ENCODE assay signal across 30 mouse cellular contexts in the genomic region with DNA sequence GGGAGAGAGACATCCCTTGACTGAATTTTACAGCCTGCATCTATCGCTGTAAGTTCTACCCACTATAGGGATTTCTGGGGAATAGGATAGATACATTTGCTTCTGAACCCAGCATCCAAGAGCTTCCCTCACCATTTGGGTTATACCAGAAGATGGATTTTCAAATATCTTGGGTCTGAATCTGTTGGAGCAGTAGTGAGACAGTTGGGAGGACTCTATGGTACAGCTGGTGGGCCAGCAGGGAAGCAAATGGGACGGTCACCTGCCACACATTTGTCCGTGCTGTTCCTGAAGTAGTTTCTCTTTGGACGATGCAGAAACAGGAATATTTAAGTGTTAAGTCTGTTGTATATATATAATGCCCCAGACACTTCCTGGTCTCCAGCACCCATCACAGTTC. TPM values are rescaled to one million over a fixed set of nuclear protein-coding genes. Genes with fewer than 3 reads are reported as not detected.
DNase-seq lines count a peak whose midpoint lies in the region; ATAC-seq lines count a peak whose summit lies in the region.
"Had no signal": no experiment of that assay in that cellular context is flagged by ENCODE, and none has a peak within 500 bp of the region (broad histone marks: within the 10 kb centered on the region; RNA-seq: fewer than 3 reads in every experiment).

No protein-coding gene starts in this region.

- no peak overlapping the region for H3K9ac ChIP-seq in forebrain, embryonic 15.5 days (replicated peaks)
- no peak overlapping the region for H3K9ac ChIP-seq in forebrain, embryonic 12.5 days
- H3K9ac ChIP-seq: embryonic facial prominence, embryonic 12.5 days; forebrain, embryonic 13.5 days; heart, embryonic 12.5 days; hindbrain, embryonic 14.5 days; limb, embryonic 12.5 days; liver, embryonic 15.5 days; lung, embryonic 14.5 days; neural tube, embryonic 12.5 days; stomach, embryonic 15.5 days had no signal

- H3K27me3 ChIP-seq in forebrain, embryonic 15.5 days = no peaks in the 10 kb centered on the region
- H3K27me3 ChIP-seq in forebrain, embryonic 12.5 days = no peaks in the 10 kb centered on the region
- H3K27me3 ChIP-seq: embryonic facial prominence, embryonic 12.5 days; forebrain, embryonic 13.5 days; limb, embryonic 12.5 days; liver, embryonic 15.5 days; neural tube, embryonic 12.5 days; Patski; stomach, embryonic 15.5 days had no signal

- no peaks in the 10 kb centered on the region for H3K9me3 ChIP-seq in forebrain, embryonic 15.5 days
- H3K9me3 ChIP-seq in forebrain, embryonic 12.5 days = no peaks in the 10 kb centered on the region
- H3K9me3 ChIP-seq: embryonic facial prominence, embryonic 12.5 days; liver, embryonic 15.5 days; neural tube, embryonic 12.5 days; stomach, embryonic 15.5 days had no signal

- no peak overlapping the region for H3K4me2 ChIP-seq in forebrain, embryonic 15.5 days (replicated peaks)
- no peak overlapping the region for H3K4me2 ChIP-seq in forebrain, embryonic 12.5 days
- H3K4me2 ChIP-seq: embryonic facial prominence, embryonic 12.5 days; forebrain, embryonic 13.5 days; heart, embryonic 12.5 days; hindbrain, embryonic 14.5 days; limb, embryonic 12.5 days; liver, embryonic 15.5 days; lung, embryonic 14.5 days; neural tube, embryonic 12.5 days; stomach, embryonic 15.5 days had no signal

- H3K4me1 ChIP-seq in forebrain, embryonic 15.5 days = peaks cover 13% of the 10 kb centered on the region
- H3K4me1 ChIP-seq in forebrain, embryonic 12.5 days = no peaks in the 10 kb centered on the region; the same call in 1 of the 2 replicates
- H3K4me1 ChIP-seq: heart, embryonic 12.5 days; liver, embryonic 15.5 days; midbrain, embryonic 10.5 days; neural tube, embryonic 12.5 days had no signal

- no peak for ATAC-seq in forebrain, embryonic 15.5 days (replicated peaks)
- no peak for ATAC-seq in forebrain, embryonic 12.5 days (ENCODE audit: low FRiP score)
- ATAC-seq: intestine, postnatal 0 days had no signal

- DNase-seq in cerebellum, adult 11 months = peak; percentile 59
- peak; percentile 72 for DNase-seq in cerebellum, adult 8-10 months
- peak; percentile 74 to 75 for DNase-seq in cerebellum, postnatal 25 days
- no peak for DNase-seq in urinary bladder, adult 2 months (ENCODE audit: low spot score)
- DNase-seq in T-cell, adult 2 months (ENCODE audit: low spot score) = no peak
- DNase-seq in frontal cortex, adult 2 months (ENCODE audit: extremely low spot score in 1 of 2, low spot score in 1 of 2) = no peak
- DNase-seq: adrenal gland, postnatal 14 days; gastrocnemius, postnatal 25 days; heart, adult 18-20 months; heart, postnatal 4 days; kidney, postnatal 14 days; lung, embryonic 14.5 days; right cerebral cortex, postnatal 14 days had no signal

- WGBS in forebrain, embryonic 15.5 days = 83% methylated on average over 4 of the region's 4 CpGs
- WGBS in forebrain, embryonic 12.5 days = 89% methylated on average over 4 of the region's 4 CpGs

- peak overlapping the region; percentile 29; the same call in 1 of the 2 replicates for H3K27ac ChIP-seq in forebrain, embryonic 15.5 days (replicated peaks)
- H3K27ac ChIP-seq in forebrain, embryonic 12.5 days = no peak overlapping the region
- H3K27ac ChIP-seq: embryonic facial prominence, embryonic 12.5 days; forebrain, embryonic 13.5 days; hindbrain, embryonic 14.5 days; left cerebral cortex, adult 2 months; liver, embryonic 15.5 days; midbrain, embryonic 10.5 days; neural tube, embryonic 12.5 days; stomach, embryonic 15.5 days had no signal

- H3K4me3 ChIP-seq in forebrain, embryonic 15.5 days = no peak overlapping the region
- H3K4me3 ChIP-seq in forebrain, embryonic 12.5 days (replicated peaks) = no peak overlapping the region
- H3K4me3 ChIP-seq: embryonic facial prominence, embryonic 12.5 days; erythroblast, embryonic 14.5 days; forebrain, embryonic 13.5 days; heart, embryonic 12.5 days; left cerebral cortex, adult 2 months; limb, embryonic 12.5 days; liver, embryonic 15.5 days; midbrain, embryonic 10.5 days; myocyte; neural tube, embryonic 12.5 days; stomach, embryonic 15.5 days had no signal

- no peaks in the 10 kb centered on the region for H3K36me3 ChIP-seq in forebrain, embryonic 15.5 days
- no peaks in the 10 kb centered on the region for H3K36me3 ChIP-seq in forebrain, embryonic 12.5 days (replicated peaks)
- H3K36me3 ChIP-seq: embryonic facial prominence, embryonic 12.5 days; heart, embryonic 12.5 days; limb, embryonic 12.5 days; liver, embryonic 15.5 days; stomach, embryonic 15.5 days had no signal

RNA-seq across cellular contexts. Expression of gene Gm973, which starts 51.5 kb away (rescaled TPM):
- 4.0 and 9.2 TPM in 2 replicates for polyA plus RNA-seq in forebrain, embryonic 15.5 days (2015; fragmentation: Nextera tagmentation; extraction: Ambion mirVana)
- polyA plus RNA-seq in forebrain, embryonic 12.5 days (2016; fragmentation: Nextera tagmentation; extraction: Ambion mirVana) = 1.1 and 1.3 TPM in 2 replicates
- polyA plus RNA-seq in urinary bladder, adult 2 months (2012; rRNA removed) = 31.4 and 38.5 TPM in 2 replicates
- polyA plus RNA-seq in frontal cortex, adult 2 months (2012; rRNA removed) = 7.8 and 9.2 TPM in 2 replicates
- polyA plus RNA-seq: erythroblast, embryonic 14.5 days; liver, adult 2 months; liver, embryonic 15.5 days; lung, embryonic 14.5 days; myocyte had no signal

Comparison
In these comparisons a context has a peak if more than half of its experiments do, and no peak if none do; other contexts are left out.
1. DNase-seq: peak in cerebellum, adult 11 months (single experiment), cerebellum, adult 8-10 months (single experiment) and cerebellum, postnatal 25 days (2 of 2); none in urinary bladder, adult 2 months (single experiment), T-cell, adult 2 months (single experiment) and frontal cortex, adult 2 months (0 of 2).